Mouse (Mus musculus) kidney, embryonic 15.5 days (tissue): Measurements from ENCODE around the gene Gm6525. TPM values are rescaled to one million over a fixed set of nuclear protein-coding genes. Genes with fewer than 3 reads are reported as not detected.

Experiments
- ATAC-seq: fragments of 200-750 bp; cut with Nextera tagmentation; replicated peaks from 2 replicates; pipeline ENCODE4 v1.8.0; 2017; ENCODE audit warnings: moderate TSS enrichment; ENCODE audit not compliant: low FRiP score
- H3K27ac ChIP-seq: fragments of 300-500 bp; sonication (generic); 2 replicates; pipeline ENCODE4 v1.5.1; 2015; ENCODE audit warnings: mild to moderate bottlenecking, inconsistent platforms
- H3K27me3 ChIP-seq: fragments of 300-500 bp; sonication (generic); 2 replicates; pipeline ENCODE4 v1.6.1; 2015; ENCODE audit warnings: inconsistent platforms
- H3K36me3 ChIP-seq: fragments of 300-500 bp; sonication (generic); 2 replicates; pipeline ENCODE4 v1.6.1; 2015; ENCODE audit warnings: inconsistent platforms
- H3K4me1 ChIP-seq: fragments of 300-500 bp; sonication (generic); 2 replicates; pipeline ENCODE4 v1.6.1; 2015; ENCODE audit warnings: inconsistent platforms
- H3K4me2 ChIP-seq: fragments of 300-500 bp; sonication (generic); 2 replicates; pipeline ENCODE4 v1.6.1; 2015; ENCODE audit warnings: moderate library complexity, mild to moderate bottlenecking, inconsistent platforms
- H3K4me3 ChIP-seq: fragments of 300-500 bp; sonication (generic); replicated peaks from 2 replicates; pipeline ENCODE4 v1.5.1; 2015; ENCODE audit warnings: mild to moderate bottlenecking, inconsistent platforms
- H3K9ac ChIP-seq: fragments of 300-500 bp; sonication (generic); 2 replicates; pipeline ENCODE4 v1.6.1; 2015; ENCODE audit warnings: mild to moderate bottlenecking, inconsistent platforms
- H3K9me3 ChIP-seq: fragments of 300-500 bp; sonication (generic); replicated peaks from 2 replicates; pipeline ENCODE4 v1.6.1; 2016; ENCODE audit warnings: inconsistent platforms
- WGBS: fragments of 180-500 bp; shearing (Covaris S2); methylation state at CpG from one replicate; pipeline ENCODE4 v1.1.7; 2015; ENCODE audit warnings: mixed read lengths; 5-methylcytosine and 5-hydroxymethylcytosine counted together
- polyA plus RNA-seq: library from polyadenylated mRNA; unstranded; fragments of >200 nt; fragmentation: Nextera tagmentation; extraction: Ambion mirVana; gene quantifications from 2 replicates; pipeline ENCODE4 v1.2.1, GENCODE M21; 2015

The Gm6525 gene
- polyA plus RNA-seq, 1 experiment from 2014 or later: 0.51 TPM

DNA sequence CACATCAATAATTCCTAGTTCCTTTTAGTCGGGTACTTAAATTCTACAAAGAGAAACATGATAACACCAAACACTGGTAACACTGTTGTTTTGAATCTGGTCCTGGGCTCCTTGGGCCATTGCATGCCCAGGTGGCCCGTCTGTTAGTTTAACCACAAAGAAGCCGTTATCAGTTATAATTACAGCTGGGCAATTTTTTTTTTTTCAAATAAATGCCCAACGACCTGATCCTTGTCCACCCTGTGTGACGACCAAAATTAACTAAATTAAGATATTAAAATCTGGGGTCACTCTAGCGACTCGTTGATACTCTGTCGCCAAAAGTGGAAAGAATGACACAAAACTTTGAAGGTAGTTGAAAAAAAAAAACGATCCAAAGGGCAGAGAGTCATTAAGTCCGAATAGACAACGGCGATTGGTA is 19.2 kb upstream of the Gm6525 start:
- ATAC-seq: no peak
- Histone ChIP-seq H3K9ac (no peak overlapping the region), H3K27me3 (no peaks in the 10 kb centered on the region), H3K9me3 (0 out of 2 replicates have a peak, but pooled peaks cover 1% of the 10 kb centered on the region), H3K36me3 (0 out of 2 replicates have a peak, but pooled peaks cover 2% of the 10 kb centered on the region), H3K4me3 (peak overlapping the region; percentile 62), H3K4me2 (peak overlapping the region; percentile 100), H3K4me1 (peaks cover 16% of the 10 kb centered on the region), H3K27ac (no peak overlapping the region)
- WGBS: 7% methylated on average over 12 of the region's 12 CpGs

DNA sequence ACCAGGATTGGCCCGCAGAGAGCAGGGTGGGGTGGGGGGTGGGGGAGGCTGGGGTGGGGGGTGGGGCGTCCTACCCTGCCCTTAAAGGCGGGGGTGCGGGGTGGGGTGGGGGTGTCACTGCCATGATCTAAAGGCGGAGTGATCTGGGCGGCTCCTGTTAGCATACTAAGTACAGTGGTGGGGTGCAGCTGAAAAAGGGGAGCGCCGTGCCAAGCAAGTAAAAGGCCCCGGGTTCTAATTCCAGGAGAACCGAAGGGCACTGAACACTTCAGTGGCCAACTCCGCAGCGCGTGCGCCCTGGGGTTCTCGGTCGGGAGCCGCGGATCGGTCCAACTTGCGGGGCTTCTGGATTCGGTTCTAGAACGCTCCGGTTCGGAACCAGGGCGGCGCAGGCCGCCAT is 18.8 kb upstream of the Gm6525 start:
- peaks cover 16% of the 10 kb centered on the region for H3K4me1 ChIP-seq
- peaks cover 3% of the 10 kb centered on the region; the same call in 1 of the 2 replicates for H3K36me3 ChIP-seq
- ATAC-seq: peak; percentile 40; the same call in 1 of the 2 replicates
- under 1% methylated on average over 27 of the region's 27 CpGs for WGBS
- H3K27ac ChIP-seq: peak overlapping the region; percentile 78
- H3K9ac ChIP-seq: peak overlapping the region; percentile 76
- H3K27me3 ChIP-seq: no peaks in the 10 kb centered on the region
- H3K4me2 ChIP-seq: peak overlapping the region; percentile 100
- H3K9me3 ChIP-seq: no peaks in the 10 kb centered on the region
- peak overlapping the region; percentile 62 for H3K4me3 ChIP-seq

DNA sequence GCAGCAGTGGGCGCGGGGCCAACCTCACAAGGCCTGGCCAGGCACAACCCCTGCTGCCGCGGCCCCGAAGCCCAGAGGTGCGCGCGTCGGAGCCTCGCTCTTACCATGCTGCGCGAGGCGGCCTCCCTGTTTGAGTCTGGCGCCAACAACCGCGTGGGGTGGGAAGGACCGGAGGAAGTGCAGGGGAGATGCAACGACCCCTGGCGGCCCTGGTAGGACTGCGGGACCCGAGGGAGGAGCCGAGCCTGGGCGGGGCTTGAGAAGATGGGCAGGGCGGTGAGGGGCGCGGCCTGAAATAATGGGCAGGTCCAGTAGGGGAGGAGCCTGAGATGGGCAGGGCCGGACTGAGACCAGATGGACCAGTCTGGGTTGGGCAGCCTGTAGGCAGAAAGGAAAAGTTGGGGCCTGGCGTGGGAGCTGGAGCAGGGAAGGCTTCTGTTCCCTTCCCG is 18.3 kb upstream of the Gm6525 start, which contains the start of gene Mnd1:
Mnd1 (minus strand) TSS at position 229 of the 449 bp plus-strand sequence.
- Histone ChIP-seq H3K4me1 (peaks cover 16% of the 10 kb centered on the region), H3K27ac (peak within 1 kb of the TSS; percentile 78)
- ATAC-seq: peak; percentile 99

DNA sequence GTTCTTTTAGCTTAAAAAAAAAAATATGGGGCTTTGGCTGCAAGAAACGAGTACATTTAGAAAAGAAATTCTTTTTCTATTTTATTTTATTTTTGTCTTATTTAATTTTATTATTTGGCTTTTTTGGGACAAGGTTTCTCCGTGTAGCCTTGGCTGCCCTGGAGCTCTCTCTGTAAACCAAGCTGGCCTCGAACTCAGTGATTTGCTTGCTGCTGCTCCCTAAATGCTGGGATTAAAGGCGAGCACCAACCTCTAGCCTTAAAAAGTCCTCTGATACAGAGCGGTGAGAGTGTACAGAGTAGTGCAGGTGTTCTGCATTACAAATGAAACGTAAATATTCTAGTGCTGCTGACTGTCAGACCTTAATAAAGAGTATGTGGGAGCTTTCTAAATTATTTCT is 17.8 kb upstream of the Gm6525 start:
- no peak overlapping the region for H3K4me3 ChIP-seq
- no peak for ATAC-seq
- 41% methylated on average over 6 of the region's 6 CpGs for WGBS

More for the DNA sequence above, 18.3 kb upstream of the Gm6525 start, which contains the start of gene Mnd1:
- no peaks in the 10 kb centered on the region for H3K9me3 ChIP-seq
- H3K9ac ChIP-seq: peak within 1 kb of the TSS; percentile 76
- peak within 1 kb of the TSS; percentile 100 for H3K4me2 ChIP-seq
- H3K36me3 ChIP-seq: peaks cover 5% of the 10 kb centered on the region; the same call in 1 of the 2 replicates
- no peaks in the 10 kb centered on the region for H3K27me3 ChIP-seq
- WGBS: under 1% methylated on average over 29 of the region's 29 CpGs
- H3K4me3 ChIP-seq: peak within 1 kb of the TSS; percentile 62

DNA sequence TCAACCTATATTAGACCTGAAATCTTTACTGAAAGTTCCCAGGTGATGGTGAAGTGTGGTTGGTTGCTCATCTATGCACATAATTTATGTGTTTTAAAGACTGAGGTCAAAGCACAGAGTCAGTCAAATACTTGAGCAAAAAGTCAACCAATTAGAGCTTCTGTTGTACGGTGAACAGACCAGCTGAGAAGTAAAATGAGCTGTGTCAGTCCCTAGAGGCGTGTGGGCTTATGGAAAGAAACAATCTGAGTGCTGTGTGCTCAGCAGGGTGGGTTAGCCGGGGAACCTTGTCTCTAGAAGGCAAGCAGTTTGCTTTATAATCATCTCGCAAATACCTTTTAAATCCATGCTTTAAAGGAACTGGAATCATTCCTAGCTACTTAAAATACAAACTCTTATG is 16.9 kb upstream of the Gm6525 start:
- H3K27ac ChIP-seq: no peak overlapping the region
- WGBS: 50% methylated on average over 4 of the region's 4 CpGs
- no peak for ATAC-seq
- H3K36me3 ChIP-seq: peaks cover 5% of the 10 kb centered on the region; the same call in 1 of the 2 replicates
- no peak overlapping the region for H3K9ac ChIP-seq
- no peak overlapping the region for H3K4me3 ChIP-seq
- no peaks in the 10 kb centered on the region for H3K9me3 ChIP-seq
- H3K27me3 ChIP-seq: no peaks in the 10 kb centered on the region
- peaks cover 16% of the 10 kb centered on the region for H3K4me1 ChIP-seq
- H3K4me2 ChIP-seq: no peak overlapping the region

More for the DNA sequence above, 17.8 kb upstream of the Gm6525 start:
- H3K27ac ChIP-seq: no peak overlapping the region
- H3K9ac ChIP-seq: no peak overlapping the region
- peak overlapping the region; percentile 100 for H3K4me2 ChIP-seq
- no peaks in the 10 kb centered on the region for H3K9me3 ChIP-seq
- H3K36me3 ChIP-seq: peaks cover 5% of the 10 kb centered on the region; the same call in 1 of the 2 replicates
- H3K4me1 ChIP-seq: peaks cover 16% of the 10 kb centered on the region
- no peaks in the 10 kb centered on the region for H3K27me3 ChIP-seq

DNA sequence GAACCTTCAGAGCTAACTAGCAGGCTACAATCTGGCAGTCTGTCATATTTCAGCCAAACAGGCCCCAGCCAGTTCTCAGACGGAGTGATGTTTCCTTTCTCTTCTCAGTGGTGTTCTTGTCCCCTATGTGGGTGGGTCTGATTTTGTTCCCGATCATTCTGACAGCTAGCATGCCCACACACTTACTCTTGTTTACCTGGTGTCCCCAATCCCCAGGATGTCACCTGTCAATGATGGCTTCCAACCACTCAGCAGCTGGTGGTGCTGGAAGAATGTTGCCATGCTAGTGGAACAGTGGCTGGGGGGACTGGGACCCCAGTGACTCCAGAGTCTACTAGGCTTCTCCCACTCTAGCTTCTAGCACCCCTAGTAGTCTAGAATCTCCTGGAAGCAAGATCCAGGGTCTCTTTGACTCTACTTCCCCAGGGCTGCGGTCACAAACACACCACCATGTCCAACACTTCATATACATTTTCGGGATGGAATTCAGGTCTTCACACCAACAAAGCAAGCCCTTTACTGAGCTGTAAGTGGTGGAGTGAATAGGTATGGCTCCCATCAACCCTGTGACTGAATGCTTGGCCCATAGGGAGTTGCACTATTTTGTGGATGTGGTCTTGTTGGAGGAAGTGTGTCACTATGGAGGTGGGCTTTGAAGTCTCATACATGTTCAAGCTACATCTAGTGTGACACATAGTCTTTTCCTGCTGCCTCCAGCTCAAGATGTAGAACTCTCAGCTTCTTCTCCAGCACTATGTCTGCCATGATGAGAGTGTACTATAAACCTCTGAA is 16.1 kb upstream of the Gm6525 start:
- Histone ChIP-seq H3K9me3 (no peaks in the 10 kb centered on the region), H3K27ac (no peak overlapping the region), H3K4me1 (peaks cover 16% of the 10 kb centered on the region), H3K36me3 (peaks cover 5% of the 10 kb centered on the region; the same call in 1 of the 2 replicates), H3K27me3 (no peaks in the 10 kb centered on the region), H3K9ac (no peak overlapping the region), H3K4me2 (no peak overlapping the region), H3K4me3 (no peak overlapping the region)
- no peak for ATAC-seq
- WGBS: 83% methylated on average over 4 of the region's 4 CpGs

DNA sequence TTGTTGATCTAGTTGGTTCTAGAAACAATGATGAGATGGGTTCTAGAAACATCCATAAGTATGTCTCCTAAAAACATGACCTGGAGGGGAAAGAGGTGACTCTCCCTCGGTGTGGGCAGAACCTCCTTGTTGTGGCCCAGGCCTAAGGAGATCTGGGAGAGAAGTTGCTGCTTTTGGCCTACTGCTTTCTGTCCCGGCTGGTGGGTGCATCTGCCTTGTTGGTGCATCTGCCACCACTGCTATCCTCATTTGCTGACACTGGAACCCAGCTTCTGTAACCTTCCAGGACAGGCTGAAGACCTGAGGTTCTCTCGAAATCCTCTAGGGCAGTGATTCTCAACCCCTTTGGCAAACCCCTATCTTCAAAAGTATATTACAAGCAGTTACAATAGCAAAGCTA is 8.5 kb upstream of the Gm6525 start:
- no peak for ATAC-seq
- 89% methylated on average over 3 of the region's 3 CpGs for WGBS

DNA sequence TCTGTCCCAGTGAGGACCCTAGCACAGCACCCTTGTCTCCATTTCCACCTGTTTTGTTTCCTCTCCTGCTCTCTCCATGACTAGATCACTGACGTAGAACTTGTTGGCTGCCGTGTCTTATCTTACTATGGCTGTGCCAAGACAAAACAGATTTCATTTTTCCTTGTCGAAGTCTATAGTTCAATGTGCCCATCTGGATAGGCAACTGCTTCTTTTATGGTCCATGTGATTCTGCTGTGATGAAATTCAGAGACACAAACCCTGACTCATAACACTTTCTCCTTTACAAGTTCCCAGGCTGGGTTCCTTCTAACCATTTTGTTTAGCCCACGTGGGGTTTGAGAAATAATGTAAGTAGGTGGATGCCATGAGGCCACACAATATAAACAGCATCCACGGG is 7.8 kb upstream of the Gm6525 start:
- peaks cover 39% of the 10 kb centered on the region for H3K36me3 ChIP-seq
- H3K9me3 ChIP-seq: no peaks in the 10 kb centered on the region
- H3K4me1 ChIP-seq: no peaks in the 10 kb centered on the region
- H3K4me2 ChIP-seq: no peak overlapping the region
- H3K4me3 ChIP-seq: no peak overlapping the region
- no peak for ATAC-seq
- 93% methylated on average over 5 of the region's 5 CpGs for WGBS
- H3K27me3 ChIP-seq: no peaks in the 10 kb centered on the region
- no peak overlapping the region for H3K9ac ChIP-seq
- H3K27ac ChIP-seq: no peak overlapping the region

More for the DNA sequence above, 8.5 kb upstream of the Gm6525 start:
- Histone ChIP-seq H3K9ac (no peak overlapping the region), H3K27ac (no peak overlapping the region), H3K36me3 (peaks cover 35% of the 10 kb centered on the region), H3K9me3 (no peaks in the 10 kb centered on the region), H3K4me3 (no peak overlapping the region), H3K4me1 (no peaks in the 10 kb centered on the region), H3K4me2 (no peak overlapping the region), H3K27me3 (no peaks in the 10 kb centered on the region)

DNA sequence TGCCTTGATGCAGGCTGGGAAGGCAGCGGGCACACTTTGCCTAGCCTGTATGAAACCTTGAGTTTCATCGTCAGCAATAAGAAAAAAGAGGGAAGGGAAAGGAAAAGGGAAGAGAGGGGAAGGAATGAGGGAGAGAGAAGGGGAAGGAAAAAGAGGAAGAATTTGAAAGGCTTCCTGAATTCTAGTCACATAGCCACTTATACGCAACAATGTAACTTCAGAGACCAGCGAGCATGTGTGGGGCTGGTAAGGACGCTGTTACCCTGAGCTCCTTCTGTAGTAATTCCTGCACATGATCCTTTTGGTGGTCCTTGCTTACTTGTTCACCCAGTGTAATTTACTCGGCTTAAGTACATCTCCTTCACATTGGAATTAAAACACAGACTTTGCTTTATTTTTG is 5.0 kb upstream of the Gm6525 start:
- Histone ChIP-seq H3K27ac (no peak overlapping the region), H3K9ac (no peak overlapping the region)

DNA sequence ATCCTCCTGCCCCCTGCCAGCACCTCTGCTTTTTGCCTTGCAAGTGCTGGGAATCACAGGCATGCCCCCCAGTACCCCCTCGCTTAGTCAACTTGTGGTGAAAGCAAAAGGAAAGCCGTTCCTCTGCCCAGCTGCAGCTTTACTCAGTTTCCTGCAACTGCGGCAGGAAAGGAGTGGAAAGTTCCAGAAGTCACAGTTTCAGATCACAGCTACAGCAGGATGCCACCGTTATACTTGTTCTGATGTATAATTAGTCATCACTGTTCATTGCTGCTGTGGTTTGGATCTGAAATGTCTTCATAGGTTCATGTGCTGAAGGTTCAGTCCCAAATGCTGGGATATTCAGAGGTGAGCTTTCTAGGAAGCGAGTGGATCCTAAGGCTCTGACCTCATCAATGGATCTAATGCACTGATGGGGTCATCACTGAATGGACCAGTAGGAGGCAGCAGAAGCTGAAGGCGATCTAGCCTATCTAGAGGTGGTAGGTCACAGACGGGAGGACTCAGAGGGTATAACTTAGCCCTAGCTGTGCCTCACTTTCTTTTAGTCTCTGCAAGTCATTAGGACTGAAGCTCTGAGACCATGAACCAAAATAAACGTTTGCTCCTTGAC is 4.4 kb upstream of the Gm6525 start:
- Histone ChIP-seq H3K36me3 (peaks cover 37% of the 10 kb centered on the region), H3K9me3 (no peaks in the 10 kb centered on the region), H3K4me1 (no peaks in the 10 kb centered on the region), H3K27ac (no peak overlapping the region), H3K4me3 (no peak overlapping the region), H3K9ac (no peak overlapping the region), H3K4me2 (no peak overlapping the region), H3K27me3 (no peaks in the 10 kb centered on the region)
- WGBS: 75% methylated on average over 8 of the region's 8 CpGs
- ATAC-seq: no peak

More for the DNA sequence above, 5.0 kb upstream of the Gm6525 start:
- no peak for ATAC-seq
- no peak overlapping the region for H3K4me3 ChIP-seq
- no peaks in the 10 kb centered on the region for H3K4me1 ChIP-seq
- WGBS: 93% methylated on average over 6 of the region's 6 CpGs
- H3K36me3 ChIP-seq: peaks cover 43% of the 10 kb centered on the region
- H3K27me3 ChIP-seq: no peaks in the 10 kb centered on the region
- H3K9me3 ChIP-seq: no peaks in the 10 kb centered on the region
- no peak overlapping the region for H3K4me2 ChIP-seq

DNA sequence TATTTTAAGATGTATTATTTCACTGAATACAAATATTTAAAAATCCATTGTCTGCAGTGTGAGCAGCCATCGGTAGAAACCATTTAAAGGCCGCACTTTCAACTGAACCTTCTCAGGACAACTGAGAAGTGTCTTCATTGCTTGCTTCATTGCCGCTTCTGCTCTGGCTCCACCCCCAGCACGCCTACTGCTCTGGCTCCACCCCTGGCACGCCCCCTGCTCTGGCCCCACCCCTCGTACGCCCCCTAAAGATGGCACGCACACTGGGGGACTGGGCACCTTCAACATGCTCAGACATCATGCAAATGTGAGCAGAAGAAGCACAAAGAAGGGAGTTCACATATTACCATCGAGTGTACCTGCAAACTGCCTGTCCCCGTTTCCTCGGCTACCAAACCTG is 1.5 kb upstream of the Gm6525 start:
- H3K9ac ChIP-seq: no peak overlapping the region
- no peak overlapping the region for H3K4me2 ChIP-seq
- H3K4me1 ChIP-seq: no peaks in the 10 kb centered on the region
- no peaks in the 10 kb centered on the region for H3K9me3 ChIP-seq
- no peak for ATAC-seq
- no peak overlapping the region for H3K4me3 ChIP-seq
- WGBS: 54% methylated on average over 11 of the region's 11 CpGs
- no peaks in the 10 kb centered on the region for H3K27me3 ChIP-seq
- H3K27ac ChIP-seq: no peak overlapping the region
- peaks cover 21% of the 10 kb centered on the region; the same call in 1 of the 2 replicates for H3K36me3 ChIP-seq
